Mouse (Mus musculus): ENCODE measurements around the gene Klhl12. TPM values are rescaled to one million over a fixed set of nuclear protein-coding genes. Genes with fewer than 3 reads are reported as not detected.

Klhl12 gene
- polyA plus RNA-seq, 1 experiment from 2014 or later = 31.7 TPM

DNA sequence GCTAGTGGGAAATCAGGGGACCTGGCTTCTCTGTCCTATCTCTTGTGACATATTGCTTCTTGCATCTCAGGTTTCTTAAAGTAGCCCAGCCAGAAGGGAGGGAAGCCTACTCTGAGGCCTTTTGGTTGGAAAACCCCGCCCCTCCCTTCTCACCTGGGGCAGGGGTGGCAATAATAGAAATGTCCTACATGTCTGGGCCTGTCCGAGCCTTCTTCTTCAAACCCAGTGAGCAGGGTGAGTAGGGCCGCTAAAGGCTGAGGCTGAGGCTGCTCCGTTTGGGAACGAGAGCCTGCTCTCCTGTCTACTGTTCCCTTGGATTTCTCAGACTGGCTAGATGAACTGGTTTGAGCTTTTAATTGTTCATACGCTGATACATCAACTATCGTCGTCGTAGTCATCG lies 85.3 kb downstream of the Klhl12 start:
- no peak overlapping the region for H3K9ac ChIP-seq
- H3K4me1 ChIP-seq = no peaks in the 10 kb centered on the region
- H3K4me3 ChIP-seq = no peak overlapping the region
- no peak overlapping the region for H3K27ac ChIP-seq
- H3K9me3 ChIP-seq = peaks cover 4% of the 10 kb centered on the region
- no peaks in the 10 kb centered on the region for H3K27me3 ChIP-seq
- no peak for ATAC-seq (ENCODE audit: insufficient number of reproducible peaks, insufficient read depth, low FRiP score, low TSS enrichment, low read depth)
- 85% methylated on average over 10 of the region's 10 CpGs for WGBS
- H3K36me3 ChIP-seq = no peaks in the 10 kb centered on the region
- H3K4me2 ChIP-seq = no peak overlapping the region

Other genes with a start within 250 kb of the Klhl12 start
- gene Adora1, start 220.1 kb upstream of the Klhl12 start, polyA plus RNA-seq (2015; fragmentation: Nextera tagmentation; extraction: Ambion mirVana) = 1.4 and 1.5 TPM in 2 replicates
- gene Myog, start 165.5 kb upstream of the Klhl12 start, polyA plus RNA-seq (2015; fragmentation: Nextera tagmentation; extraction: Ambion mirVana) = 20.4 and 29.0 TPM in 2 replicates
- gene Ppfia4, start 122.6 kb upstream of the Klhl12 start, polyA plus RNA-seq (2015; fragmentation: Nextera tagmentation; extraction: Ambion mirVana) = 4.0 and 5.0 TPM in 2 replicates
- gene Tmem183a, start 93.6 kb upstream of the Klhl12 start, polyA plus RNA-seq (2015; fragmentation: Nextera tagmentation; extraction: Ambion mirVana) = 84.1 and 89.7 TPM in 2 replicates
- gene 4933406M09Rik, start 69.6 kb upstream of the Klhl12 start, polyA plus RNA-seq (2015; fragmentation: Nextera tagmentation; extraction: Ambion mirVana) = not detected in 2 replicates
- 34.9 and 37.4 TPM in 2 replicates for gene Cyb5r1, start 50.0 kb upstream of the Klhl12 start, polyA plus RNA-seq (2015; fragmentation: Nextera tagmentation; extraction: Ambion mirVana)
- 81.6 and 87.4 TPM in 2 replicates for gene Adipor1, start 40.2 kb upstream of the Klhl12 start, polyA plus RNA-seq (2015; fragmentation: Nextera tagmentation; extraction: Ambion mirVana)
- 41.1 and 41.6 TPM in 2 replicates for gene Rabif, start 39.1 kb downstream of the Klhl12 start, polyA plus RNA-seq (2015; fragmentation: Nextera tagmentation; extraction: Ambion mirVana)
- gene Mgat4e, start 94.2 kb downstream of the Klhl12 start, polyA plus RNA-seq (2015; fragmentation: Nextera tagmentation; extraction: Ambion mirVana) = not detected in 2 replicates
- 88.9 and 93.9 TPM in 2 replicates for gene Kdm5b, start 104.6 kb downstream of the Klhl12 start, polyA plus RNA-seq (2015; fragmentation: Nextera tagmentation; extraction: Ambion mirVana)
- gene Syt2, start 191.1 kb downstream of the Klhl12 start, polyA plus RNA-seq (2015; fragmentation: Nextera tagmentation; extraction: Ambion mirVana) = 0.41 and 0.46 TPM in 2 replicates